Mouse (Mus musculus): ENCODE measurements around the gene Aox4. TPM values are rescaled to one million over a fixed set of nuclear protein-coding genes. Genes with fewer than 3 reads are reported as not detected.
A peak's percentile ranks its signal among the peaks of the same experiment; 100 is the strongest.

Gene Aox4
- total and polyA plus RNA-seq, 3 experiments: 0.05 to 0.27 TPM; not detected in 1

DNA sequence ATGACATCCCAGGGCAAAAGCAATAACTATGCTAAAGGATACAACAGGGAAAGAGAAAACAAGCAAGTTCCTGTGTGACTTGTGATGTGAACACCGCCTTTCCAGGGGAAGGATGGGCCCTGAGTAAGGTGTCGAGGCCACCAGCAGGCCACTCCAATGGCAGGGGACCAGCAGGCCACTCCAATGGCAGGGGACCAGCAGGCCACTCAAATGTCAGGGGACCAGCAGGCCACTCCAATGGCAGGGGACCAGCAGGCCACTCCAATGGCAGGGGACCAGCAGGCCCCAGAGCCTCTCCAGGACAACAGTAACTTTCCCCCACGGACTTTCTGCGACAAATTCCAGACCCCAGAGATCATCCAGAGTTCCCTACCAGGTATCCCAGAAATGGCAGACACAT is 70.2 kb downstream of the Aox4 start:
- TF ChIP-seq ZC3H11A (IDR thresholded peaks at IDR 0.05; ENCODE audit: low read depth, low read length) (no peak), MAX (IDR thresholded peaks at IDR 0.05; ENCODE audit: low read length) (no peak), POLR2A (IDR thresholded peaks at IDR 0.05; ENCODE audit: low read depth, low read length) (no peak), USF1 (IDR thresholded peaks at IDR 0.05; ENCODE audit: low read depth, low read length) (no peak), HCFC1 (IDR thresholded peaks at IDR 0.05; ENCODE audit: low read depth, low read length) (no peak), CTCF (conservative IDR thresholded peaks at IDR 0.05 in 1 of 2, IDR thresholded peaks at IDR 0.05 in 1 of 2; ENCODE audit: low read depth in 2 of 2, low read length in 2 of 2) (no peak), UBTF (IDR thresholded peaks at IDR 0.05; ENCODE audit: low read depth, low read length) (no peak), RCOR1 (conservative IDR thresholded peaks at IDR 0.05; ENCODE audit: low read depth, low read length) (no peak), RAD21 (IDR thresholded peaks at IDR 0.05; ENCODE audit: low read depth, low read length) (no peak), GABPA (IDR thresholded peaks at IDR 0.05; ENCODE audit: insufficient replicate concordance, low read depth, low read length) (no peak), MAFK (IDR thresholded peaks at IDR 0.05; ENCODE audit: insufficient replicate concordance, low read length) (no peak), BHLHE40 (IDR thresholded peaks at IDR 0.05; ENCODE audit: low read depth, low read length) (no peak), JUN (IDR thresholded peaks at IDR 0.05; ENCODE audit: insufficient read depth, low read depth, low read length) (no peak), SIN3A (IDR thresholded peaks at IDR 0.05; ENCODE audit: low read length) (no peak), SMC3 (IDR thresholded peaks at IDR 0.05; ENCODE audit: low read depth, low read length) (no peak), ETS1 (conservative IDR thresholded peaks at IDR 0.05; ENCODE audit: low read depth, low read length) (no peak), ZMIZ1 (IDR thresholded peaks at IDR 0.05; ENCODE audit: low read depth, low read length) (no peak), ZNF384 (IDR thresholded peaks at IDR 0.05; ENCODE audit: low read depth, low read length) (no peak)
- in situ Hi-C loops (cut with MboI; ENCODE audit: low pct_ligation_motif_present, low pct_unique_long_range_greater_than_20kb, low sequenced_read_pairs): loop anchor here (25.0 kb wide), 1 partner anchor 407 kb away; the partner anchor contains the start of gene Als2cr12

DNA sequence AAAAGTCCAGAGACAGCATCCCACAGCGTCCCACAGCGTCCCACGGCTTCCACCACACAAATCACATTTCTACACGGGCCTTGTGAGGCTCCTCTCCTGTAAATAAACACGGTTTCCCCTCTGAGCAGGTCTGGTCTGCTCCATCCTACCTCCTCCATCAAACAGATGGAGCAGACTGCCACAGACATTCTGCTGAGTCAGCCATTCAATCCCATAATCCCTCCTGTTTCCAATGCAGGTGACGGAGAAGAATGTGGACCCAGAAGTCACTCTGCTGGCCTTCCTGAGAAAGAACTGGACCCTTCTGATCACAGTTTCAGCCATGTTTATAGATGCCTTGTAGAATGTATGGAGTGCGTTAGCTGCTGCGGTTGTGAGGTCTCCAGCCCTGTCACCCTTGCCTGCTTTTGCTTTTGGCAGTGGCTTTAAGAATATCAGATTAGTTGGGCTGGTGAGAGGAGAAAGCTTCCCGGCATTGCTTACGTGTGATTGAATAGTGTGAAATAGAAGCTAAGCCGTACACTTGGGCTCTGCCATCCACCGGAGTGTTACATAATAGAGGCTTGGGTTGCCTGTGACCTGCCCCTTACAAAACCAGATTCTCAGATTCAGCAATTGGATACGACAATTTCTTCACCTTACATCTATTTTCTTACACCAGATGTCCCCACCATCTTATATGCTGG is 70.9 kb downstream of the Aox4 start:
- no peaks in the 10 kb centered on the region for H3K9me3 ChIP-seq (replicated peaks; ENCODE audit: low read length)
- no peak overlapping the region for H3K4me3 ChIP-seq (replicated peaks in 1 of 3; ENCODE audit: low read depth in 2 of 3, low read length in 2 of 3, poor library complexity in 1 of 3)
- TF ChIP-seq MYC (IDR thresholded peaks at IDR 0.05; ENCODE audit: low read depth, low read length) (no peak), MAFK (IDR thresholded peaks at IDR 0.05; ENCODE audit: insufficient replicate concordance, low read length) (peak; percentile 90)
- no peaks in the 10 kb centered on the region for H3K36me3 ChIP-seq (replicated peaks in 1 of 2; ENCODE audit: control insufficient read depth in 1 of 2, insufficient read depth in 1 of 2, low read length in 1 of 2)
- H3K27me3 ChIP-seq (replicated peaks): peaks cover 2% of the 10 kb centered on the region
- H3K4me1 ChIP-seq (ENCODE audit: control insufficient read depth in 1 of 2, insufficient read depth in 2 of 2): peaks cover 3 to 30% of the 10 kb centered on the region in 2 experiments; a peak in 3 of 4 replicates
- in situ Hi-C loops (cut with MboI; ENCODE audit: low pct_ligation_motif_present, low pct_unique_long_range_greater_than_20kb, low sequenced_read_pairs) (loop anchor here (25.0 kb wide), 1 partner anchor 406 kb away; the partner anchor contains the start of gene Als2cr12), dilution Hi-C loops (cut with MboI; ENCODE audit: extremely low pct_ligation_motif_present, extremely low pct_unique_long_range_greater_than_20kb, low sequenced_read_pairs) (no loop called here)
- H3K27ac ChIP-seq (ENCODE audit: insufficient read depth, low read depth): no peak overlapping the region
- H3K4me2 ChIP-seq (ENCODE audit: insufficient read depth, low read depth, poor library complexity, severe bottlenecking): no peak overlapping the region
- no peaks in the 10 kb centered on the region for H3K79me2 ChIP-seq (replicated peaks; ENCODE audit: control insufficient read depth, extremely low read depth, insufficient read depth, poor library complexity, severe bottlenecking)
- H3K9ac ChIP-seq (ENCODE audit: insufficient read depth, low read depth): no peak overlapping the region
- no peak for DNase-seq (ENCODE audit: extremely low read depth)

More for the DNA sequence above, 70.2 kb downstream of the Aox4 start:
- Histone ChIP-seq H3K27ac (ENCODE audit: insufficient read depth, low read depth) (no peak overlapping the region), H3K36me3 (replicated peaks in 1 of 2; ENCODE audit: control insufficient read depth in 1 of 2, insufficient read depth in 1 of 2, low read length in 1 of 2) (no peaks in the 10 kb centered on the region), H3K4me3 (replicated peaks in 1 of 3; ENCODE audit: low read depth in 2 of 3, low read length in 2 of 3, poor library complexity in 1 of 3) (no peak overlapping the region), H3K9me3 (replicated peaks; ENCODE audit: low read length) (no peaks in the 10 kb centered on the region), H3K4me1 (ENCODE audit: control insufficient read depth in 1 of 2, insufficient read depth in 2 of 2) (peaks cover under 1 to 31% of the 10 kb centered on the region in 2 experiments; a peak in 3 of 4 replicates), H3K79me2 (replicated peaks; ENCODE audit: control insufficient read depth, extremely low read depth, insufficient read depth, poor library complexity, severe bottlenecking) (no peaks in the 10 kb centered on the region), H3K4me2 (ENCODE audit: insufficient read depth, low read depth, poor library complexity, severe bottlenecking) (no peak overlapping the region), H3K9ac (ENCODE audit: insufficient read depth, low read depth) (no peak overlapping the region), H3K27me3 (replicated peaks) (peaks cover 2% of the 10 kb centered on the region)
- dilution Hi-C loops (cut with MboI; ENCODE audit: extremely low pct_ligation_motif_present, extremely low pct_unique_long_range_greater_than_20kb, low sequenced_read_pairs): no loop called here
- DNase-seq (ENCODE audit: extremely low read depth): no peak

All from CH12.LX (cell line).